Comparison of ENCODE assay signal across 8 mouse cellular contexts in the genomic region with DNA sequence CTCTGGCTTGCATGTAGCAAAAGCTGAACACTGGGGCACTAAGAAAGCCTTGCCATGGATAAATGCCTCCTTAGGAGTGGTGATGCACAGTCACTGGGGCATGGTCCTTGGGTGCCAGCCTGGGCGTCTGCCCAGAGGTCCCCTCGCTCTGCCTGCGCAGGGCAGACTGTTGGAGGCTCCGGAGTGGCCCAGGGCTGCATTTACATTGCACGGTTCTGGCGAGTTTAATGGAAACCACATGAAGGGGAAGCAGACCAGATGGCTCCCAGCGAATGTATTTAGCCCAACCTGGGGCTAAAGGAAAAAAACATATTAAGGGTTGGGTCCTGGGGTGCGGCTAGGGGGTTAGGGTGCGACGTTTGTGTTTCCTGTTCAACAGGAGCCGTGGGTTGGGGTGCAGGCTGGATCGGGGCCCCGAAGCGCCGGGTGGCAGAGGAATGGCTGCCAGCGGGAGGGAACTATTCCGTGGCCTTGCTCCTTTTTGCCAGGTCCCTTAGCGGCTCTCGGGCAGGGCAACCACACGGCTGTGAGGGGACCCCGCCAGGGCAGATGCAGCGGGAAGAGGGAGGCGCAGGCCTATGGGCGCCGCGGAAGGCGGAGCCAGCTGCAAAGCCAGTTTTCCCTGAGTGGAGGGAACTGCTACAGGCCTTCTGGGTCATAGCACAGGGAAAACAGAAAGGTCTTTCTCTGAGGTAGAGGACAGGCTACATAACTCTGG. TPM values are rescaled to one million over a fixed set of nuclear protein-coding genes. Genes with fewer than 3 reads are reported as not detected.
DNase-seq lines count a peak whose midpoint lies in the region; ATAC-seq and TF ChIP-seq lines count a peak whose summit lies in the region.

No protein-coding gene starts in this region.

- peak overlapping the region; percentile 64 for H3K4me2 ChIP-seq in neural tube, embryonic 15.5 days

- no peaks in the 10 kb centered on the region for H3K36me3 ChIP-seq in neural tube, embryonic 15.5 days

- H3K4me3 ChIP-seq in lung, adult 2 months (replicated peaks; ENCODE audit: extremely low read depth, low read depth, low read length): peak overlapping the region; percentile 59
- peak overlapping the region; percentile 38 for H3K4me3 ChIP-seq in neural tube, embryonic 15.5 days (replicated peaks)

- no peaks in the 10 kb centered on the region for H3K9me3 ChIP-seq in neural tube, embryonic 15.5 days (replicated peaks)

- peak overlapping the region; percentile 69 for H3K27ac ChIP-seq in neural tube, embryonic 15.5 days (replicated peaks)

- 0 out of 2 replicates have a peak, but pooled peaks have one; percentile 22 for TF ChIP-seq POLR2A in lung, adult 2 months (IDR thresholded peaks at IDR 0.05; ENCODE audit: borderline replicate concordance, extremely low read depth, low read depth, low read length)

- peak; percentile 83 for ATAC-seq in neural tube, embryonic 15.5 days (ENCODE audit: low FRiP score)

- DNase-seq in 3134 (ENCODE audit: extremely low read depth, insufficient read length, low spot score): peak; percentile 80
- DNase-seq in Muller cell, postnatal 12 days (ENCODE audit: inconsistent ontology term): peak; percentile 47
- DNase-seq in cerebellum, postnatal 25 days: peak; percentile 77 to 81
- DNase-seq in gastrocnemius, postnatal 4 days (ENCODE audit: low spot score in 2 of 2): peak; percentile 41 to 49
- DNase-seq in induced T-regulatory cell, adult 2 months (ENCODE audit: low read depth): peak; percentile 27
- DNase-seq in lung, adult 2 months: peak; percentile 18
- no peak for DNase-seq in left cerebral cortex, adult 11 months (ENCODE audit: low spot score)

- 7% methylated on average over 27 of the region's 27 CpGs for WGBS in lung, adult 2 months
- WGBS in neural tube, embryonic 15.5 days: 4% methylated on average over 27 of the region's 27 CpGs

- TF ChIP-seq CTCF in lung, adult 2 months (IDR thresholded peaks at IDR 0.05; ENCODE audit: insufficient read depth, low read length): no peak

- H3K9ac ChIP-seq in neural tube, embryonic 15.5 days (replicated peaks): peak overlapping the region; percentile 44

- H3K4me1 ChIP-seq in lung, adult 2 months (ENCODE audit: control insufficient read depth, insufficient read depth, low read length): peaks cover 4% of the 10 kb centered on the region
- H3K4me1 ChIP-seq in neural tube, embryonic 15.5 days: peaks cover 30% of the 10 kb centered on the region

- H3K27me3 ChIP-seq in neural tube, embryonic 15.5 days (replicated peaks): no peaks in the 10 kb centered on the region

RNA-seq across cellular contexts. Expression of gene 1700011L22Rik, which starts 38.6 kb away (rescaled TPM):
- total RNA-seq in gastrocnemius, postnatal 4 days (2021): not detected
- not detected in 2 replicates for polyA plus RNA-seq in lung, adult 2 months (2012; rRNA removed)
- not detected in 2 replicates for polyA plus RNA-seq in neural tube, embryonic 15.5 days (2015; fragmentation: Nextera tagmentation; extraction: Ambion mirVana)
